In genomic region chr10:117710604-117711141, GRCm38 (mm10) we compare ENCODE assay signal across 7 mouse cellular contexts. TPM values are rescaled to one million over a fixed set of nuclear protein-coding genes. Genes with fewer than 3 reads are reported as not detected.
DNase-seq lines count a peak whose midpoint lies in the region; ATAC-seq and TF ChIP-seq lines count a peak whose summit lies in the region.

Gene Mdm2 (minus strand): TSS chr10:117710758.

- H3K9me3 ChIP-seq in embryonic facial prominence, embryonic 14.5 days (ENCODE audit: control insufficient read depth, low read length): no peaks in the 10 kb centered on the region
- H3K9me3 ChIP-seq in limb, embryonic 14.5 days (ENCODE audit: control insufficient read depth, low read length): no peaks in the 10 kb centered on the region
- no peaks in the 10 kb centered on the region for H3K9me3 ChIP-seq in midbrain, postnatal 0 days (ENCODE audit: low read length)

- peak within 1 kb of the TSS; percentile 100 for H3K9ac ChIP-seq in embryonic facial prominence, embryonic 14.5 days (ENCODE audit: low read depth, low read length)
- H3K9ac ChIP-seq in limb, embryonic 14.5 days (ENCODE audit: low read depth, low read length, severe bottlenecking): peak within 1 kb of the TSS; percentile 100
- peak within 1 kb of the TSS; percentile 100 for H3K9ac ChIP-seq in midbrain, postnatal 0 days (replicated peaks; ENCODE audit: low read length, poor library complexity, severe bottlenecking)

- under 1% methylated on average over 23 of the region's 52 CpGs for WGBS in embryonic facial prominence, embryonic 14.5 days
- WGBS in limb, embryonic 14.5 days: under 1% methylated on average over 40 of the region's 52 CpGs
- WGBS in midbrain, postnatal 0 days: under 1% methylated on average over 46 of the region's 52 CpGs

- H3K27me3 ChIP-seq in embryonic facial prominence, embryonic 14.5 days (replicated peaks; ENCODE audit: control insufficient read depth, insufficient read depth, low read length): no peaks in the 10 kb centered on the region
- H3K27me3 ChIP-seq in limb, embryonic 14.5 days (ENCODE audit: control insufficient read depth, insufficient read depth, low read length): no peaks in the 10 kb centered on the region
- no peaks in the 10 kb centered on the region for H3K27me3 ChIP-seq in midbrain, postnatal 0 days (ENCODE audit: insufficient read depth, low read length)

- ATAC-seq in embryonic facial prominence, embryonic 14.5 days (ENCODE audit: low read depth): peak; percentile 95
- peak; percentile 95 for ATAC-seq in limb, embryonic 14.5 days (ENCODE audit: low FRiP score, low read depth)
- peak; percentile 95 for ATAC-seq in midbrain, postnatal 0 days (ENCODE audit: low FRiP score)

- peak within 1 kb of the TSS; percentile 75 for H3K4me2 ChIP-seq in embryonic facial prominence, embryonic 14.5 days (ENCODE audit: low read depth, low read length)
- peak within 1 kb of the TSS; percentile 54 for H3K4me2 ChIP-seq in limb, embryonic 14.5 days (replicated peaks; ENCODE audit: low read depth, low read length, severe bottlenecking)
- peak within 1 kb of the TSS; percentile 68 for H3K4me2 ChIP-seq in midbrain, postnatal 0 days (ENCODE audit: low read depth, low read length, poor library complexity, severe bottlenecking)

- TF ChIP-seq POLR2A in limb, embryonic 14.5 days (IDR thresholded peaks at IDR 0.05; ENCODE audit: borderline replicate concordance, extremely low read depth, insufficient read depth, insufficient read length): peak; percentile 95

- H3K4me3 ChIP-seq in embryonic facial prominence, embryonic 14.5 days (ENCODE audit: low read depth, low read length): peak within 1 kb of the TSS; percentile 98
- H3K4me3 ChIP-seq in limb, embryonic 14.5 days (replicated peaks; ENCODE audit: low read length): peak within 1 kb of the TSS; percentile 98
- H3K4me3 ChIP-seq in midbrain, postnatal 0 days (ENCODE audit: low read depth, low read length): peak within 1 kb of the TSS; percentile 96

- peaks cover 30% of the 10 kb centered on the region for H3K36me3 ChIP-seq in embryonic facial prominence, embryonic 14.5 days (ENCODE audit: control insufficient read depth, insufficient read depth, low read length)
- H3K36me3 ChIP-seq in limb, embryonic 14.5 days (ENCODE audit: control insufficient read depth, insufficient read depth, low read length): peaks cover 17% of the 10 kb centered on the region; the same call in 1 of the 2 replicates
- H3K36me3 ChIP-seq in midbrain, postnatal 0 days (ENCODE audit: insufficient read depth, low read length): peaks cover 7% of the 10 kb centered on the region

- H3K27ac ChIP-seq in embryonic facial prominence, embryonic 14.5 days (replicated peaks; ENCODE audit: low read depth, low read length): peak within 1 kb of the TSS; percentile 99
- H3K27ac ChIP-seq in limb, embryonic 14.5 days (replicated peaks; ENCODE audit: low read depth, low read length): peak within 1 kb of the TSS; percentile 98
- peak within 1 kb of the TSS; percentile 100 for H3K27ac ChIP-seq in midbrain, postnatal 0 days (ENCODE audit: low read depth, low read length)

- peaks cover 8% of the 10 kb centered on the region; the same call in 1 of the 2 replicates for H3K4me1 ChIP-seq in embryonic facial prominence, embryonic 14.5 days (ENCODE audit: control insufficient read depth, insufficient read depth, low read length)
- peaks cover 8% of the 10 kb centered on the region for H3K4me1 ChIP-seq in limb, embryonic 14.5 days (ENCODE audit: control insufficient read depth, insufficient read depth, low read length)
- H3K4me1 ChIP-seq in midbrain, postnatal 0 days (ENCODE audit: insufficient read depth, low read length): no peaks in the 10 kb centered on the region; the same call in 1 of the 2 replicates

- DNase-seq in adrenal gland, postnatal 4 days (ENCODE audit: low spot score in 2 of 2): peak; percentile 97 to 98
- peak; percentile 95 for DNase-seq in embryonic facial prominence, embryonic 14.5 days (ENCODE audit: low spot score)
- peak; percentile 94 for DNase-seq in heart, adult 8-10 months (ENCODE audit: low spot score)
- peak; percentile 96 for DNase-seq in kidney, adult 9 months
- DNase-seq in limb, embryonic 14.5 days (ENCODE audit: low spot score): peak; percentile 95
- DNase-seq in midbrain, postnatal 0 days (ENCODE audit: low spot score): peak; percentile 96
- DNase-seq in spleen, postnatal 14 days (ENCODE audit: low spot score in 2 of 2): peak; percentile 98 to 99

- TF ChIP-seq CTCF in midbrain, postnatal 0 days (IDR thresholded peaks at IDR 0.05): peak; percentile 82

RNA-seq across cellular contexts. Expression of gene Mdm2, which starts in this region (rescaled TPM):
- total RNA-seq in adrenal gland, postnatal 4 days (2021): 10 to 100 TPM; 63.3 to 67.4 TPM
- 33.8 and 34.1 TPM in 2 replicates for polyA plus RNA-seq in embryonic facial prominence, embryonic 14.5 days (2014; fragmentation: Nextera tagmentation; extraction: Ambion mirVana)
- 10 to 100 TPM; 47.6 to 55.1 (median 50.9) TPM for total RNA-seq in heart, adult 8-10 months (2022)
- polyA plus RNA-seq in limb, embryonic 14.5 days (2012; rRNA removed): 56.9 and 59.9 TPM in 2 replicates
- 32.9 and 39.2 TPM in 2 replicates for polyA plus RNA-seq in limb, embryonic 14.5 days (2014; fragmentation: Nextera tagmentation; extraction: Ambion mirVana)
- 65.1 and 69.9 TPM in 2 replicates for total RNA-seq in midbrain, postnatal 0 days (2014; rRNA removed)
- 23.2 and 28.7 TPM in 2 replicates for polyA plus RNA-seq in midbrain, postnatal 0 days (2015; fragmentation: Nextera tagmentation; extraction: Ambion mirVana)

Comparison
In these comparisons a context has a peak if more than half of its experiments do, and no peak if none do; other contexts are left out.
1. Peak in every context shown above with its lines: DNase-seq, ATAC-seq, H3K4me3 ChIP-seq and H3K27ac ChIP-seq.